Mouse (Mus musculus): ENCODE data around the gene Gm45213. TPM values are rescaled to one million over a fixed set of nuclear protein-coding genes. Genes with fewer than 3 reads are reported as not detected.

The Gm45213 gene
- not detected for total RNA-seq (2021)

- DNase-seq (ENCODE audit: extremely low spot score in 1 of 2, low spot score in 2 of 2) = no peak
Observed at GRCm38 (mm10) chr7:66043552-66044459, at the start of gene Gm45213. Gene Gm45213 (plus strand): TSS chr7:66043602.

DNA sequence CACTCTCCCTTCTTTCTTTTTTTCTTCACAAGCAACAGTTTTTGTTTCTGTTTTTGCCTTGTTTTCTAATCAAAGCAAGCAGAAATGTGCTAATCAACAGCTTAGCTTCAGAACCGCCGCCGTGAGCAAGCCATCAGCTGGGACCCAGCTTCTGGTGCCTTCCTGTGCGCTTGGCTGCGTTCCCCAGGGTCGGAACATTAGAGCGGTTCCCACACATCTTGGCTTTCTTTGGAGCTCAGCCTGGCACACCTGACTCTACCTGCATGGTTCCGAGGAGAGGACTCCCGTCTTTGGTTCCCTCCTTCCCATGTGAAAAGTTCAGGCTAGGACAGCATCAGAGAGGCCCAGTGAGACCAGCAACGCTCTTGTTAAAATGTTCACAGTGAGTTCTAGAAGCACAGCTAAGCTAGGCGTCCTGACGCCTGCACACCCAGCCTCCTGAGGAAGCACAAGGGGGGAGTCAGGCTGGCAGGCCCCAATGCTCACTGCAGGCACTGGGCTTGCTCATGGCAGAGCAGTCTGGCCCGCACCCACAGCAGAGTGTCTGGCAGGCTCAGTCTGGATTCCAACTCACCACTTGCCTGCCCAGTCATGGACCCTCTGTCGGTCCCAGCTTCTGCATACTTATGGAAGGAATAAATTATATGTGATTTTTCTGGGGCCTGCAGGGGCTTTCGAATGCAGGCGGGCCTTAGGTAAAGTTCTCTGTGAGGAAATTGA lies 42.2 kb upstream of the Gm45213 start:
- intact Hi-C loops (cut with DNase I) = no loop called here
- DNase-seq (ENCODE audit: extremely low spot score in 1 of 2, low spot score in 2 of 2) = no peak

More at GRCm38 (mm10) chr7:66043552-66044459, at the start of gene Gm45213:
- intact Hi-C loops (cut with DNase I) = no loop called here

DNA sequence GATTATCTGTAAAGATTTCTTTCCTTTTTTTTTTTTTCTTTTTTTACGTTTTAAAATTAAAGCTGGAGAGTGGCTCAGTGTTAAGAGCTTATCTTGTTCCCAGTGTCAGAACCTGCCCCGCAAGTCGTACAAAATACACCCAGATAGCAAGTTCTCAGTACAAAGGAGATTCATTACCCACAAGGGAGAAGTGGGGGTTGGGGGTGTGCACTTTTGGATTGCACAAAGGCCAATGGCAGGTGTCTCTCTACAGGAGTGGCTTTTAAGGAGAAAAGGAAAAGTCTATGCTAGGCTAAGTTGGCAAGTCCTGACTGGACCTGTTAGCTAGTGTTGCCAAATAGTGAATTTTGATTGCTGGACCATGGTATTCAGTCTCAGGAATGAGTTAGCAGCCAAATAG lies 41.6 kb upstream of the Gm45213 start:
- intact Hi-C loops (cut with DNase I) = no loop called here

DNA sequence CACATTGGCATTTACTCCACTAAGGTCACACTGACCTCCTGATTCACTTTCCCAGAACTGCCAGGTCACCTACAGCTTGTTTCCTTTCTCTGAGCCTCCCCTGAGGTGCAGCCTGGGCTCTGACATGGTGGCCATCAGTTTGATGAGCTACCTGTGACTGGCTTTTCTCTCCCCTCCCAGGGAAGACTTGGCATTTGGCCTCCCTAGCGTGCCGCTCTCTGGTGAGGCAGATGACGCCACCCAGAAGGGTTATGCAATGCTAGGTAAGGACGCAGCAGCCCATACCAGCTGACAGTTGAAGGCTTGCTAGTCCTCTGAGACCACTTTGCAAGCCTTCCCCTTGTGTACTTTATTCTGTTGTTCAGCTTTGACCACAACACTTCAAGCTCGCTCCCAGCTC lies 40.0 kb upstream of the Gm45213 start:
- intact Hi-C loops (cut with DNase I) = no loop called here
- no peak for DNase-seq (ENCODE audit: extremely low spot score in 1 of 2, low spot score in 2 of 2)

More for the DNA sequence above, 41.6 kb upstream of the Gm45213 start:
- DNase-seq (ENCODE audit: extremely low spot score in 1 of 2, low spot score in 2 of 2) = no peak

- no peak for DNase-seq (ENCODE audit: extremely low spot score in 1 of 2, low spot score in 2 of 2)
- intact Hi-C loops (cut with DNase I) = no loop called here
Observed at GRCm38 (mm10) chr7:66003865-66004638, 39.4 kb upstream of the Gm45213 start.

GRCm38 (mm10) chr7:66005066-66005465 lies 38.3 kb upstream of the Gm45213 start:
- intact Hi-C loops (cut with DNase I) = no loop called here

GRCm38 (mm10) chr7:66008161-66008891 lies 35.1 kb upstream of the Gm45213 start:
- intact Hi-C loops (cut with DNase I) = no loop called here
- DNase-seq (ENCODE audit: extremely low spot score in 1 of 2, low spot score in 2 of 2) = no peak

More at GRCm38 (mm10) chr7:66005066-66005465, 38.3 kb upstream of the Gm45213 start:
- no peak for DNase-seq (ENCODE audit: extremely low spot score in 1 of 2, low spot score in 2 of 2)

- intact Hi-C loops (cut with DNase I) = no loop called here
- no peak for DNase-seq (ENCODE audit: extremely low spot score in 1 of 2, low spot score in 2 of 2)
Observed at GRCm38 (mm10) chr7:66008892-66009273, 34.5 kb upstream of the Gm45213 start.

DNA sequence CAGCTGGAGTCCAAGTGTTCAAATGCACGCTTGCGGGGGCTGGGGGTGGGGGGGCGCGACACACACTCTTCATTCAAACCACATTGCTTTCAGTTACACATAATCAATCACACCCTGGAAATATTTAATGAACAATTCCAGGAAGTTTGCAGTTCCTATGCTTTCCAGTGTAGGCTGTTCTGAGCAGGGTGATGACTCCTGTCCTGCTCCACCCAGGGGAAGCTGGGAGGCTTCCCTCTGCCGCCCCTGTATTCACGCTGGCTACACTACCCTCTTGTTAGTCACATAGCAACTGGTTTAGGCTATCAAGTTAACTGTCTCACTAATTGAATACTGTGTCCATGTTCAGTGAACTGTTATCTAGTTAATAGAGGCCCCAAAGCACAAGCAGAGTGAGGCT lies 32.9 kb upstream of the Gm45213 start:
- intact Hi-C loops (cut with DNase I) = no loop called here
- DNase-seq (ENCODE audit: extremely low spot score in 1 of 2, low spot score in 2 of 2) = no peak

GRCm38 (mm10) chr7:66027747-66028146 lies 15.7 kb upstream of the Gm45213 start:
- intact Hi-C loops (cut with DNase I) = no loop called here

DNA sequence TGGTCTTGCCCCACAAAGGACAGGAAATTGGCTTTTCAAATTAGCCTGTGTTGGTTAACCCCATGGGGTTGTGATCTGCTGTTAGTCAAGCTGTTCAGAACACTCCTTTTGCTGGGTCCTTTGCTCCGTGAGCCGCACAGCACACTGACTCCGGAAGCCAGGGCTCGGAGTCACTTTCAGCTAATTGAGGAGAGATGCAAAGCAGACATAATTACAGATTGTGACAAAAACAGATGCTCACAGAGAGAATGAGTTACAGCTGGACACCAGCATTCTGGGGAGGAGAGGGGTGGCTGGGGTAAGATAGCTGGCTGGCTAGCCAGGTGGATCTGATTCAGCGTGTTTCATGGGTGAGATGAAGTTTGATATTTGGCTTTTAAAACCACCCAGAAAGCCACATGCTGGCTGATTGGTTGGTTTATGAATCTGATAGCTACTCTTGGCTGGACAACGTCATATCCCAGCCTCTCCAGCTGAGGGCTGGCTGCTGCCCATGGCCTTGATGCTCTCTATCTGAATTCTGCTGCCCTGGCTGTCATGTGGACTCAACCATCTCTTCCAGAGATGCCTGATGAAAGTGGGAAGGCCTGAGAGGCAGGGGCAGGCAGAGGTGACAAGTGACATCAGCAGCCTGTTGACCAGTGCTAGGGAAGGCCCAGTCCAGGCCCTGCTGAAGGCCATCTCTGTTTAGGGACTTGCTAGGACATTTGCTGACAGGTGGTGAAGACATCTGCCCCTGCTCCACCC lies 14.5 kb upstream of the Gm45213 start:
- DNase-seq (ENCODE audit: extremely low spot score in 1 of 2, low spot score in 2 of 2) = no peak

More at GRCm38 (mm10) chr7:66027747-66028146, 15.7 kb upstream of the Gm45213 start:
- DNase-seq (ENCODE audit: extremely low spot score in 1 of 2, low spot score in 2 of 2) = no peak

GRCm38 (mm10) chr7:66036809-66037208 lies 6.6 kb upstream of the Gm45213 start:
- intact Hi-C loops (cut with DNase I) = no loop called here
- no peak for DNase-seq (ENCODE audit: extremely low spot score in 1 of 2, low spot score in 2 of 2)

More for the DNA sequence above, 14.5 kb upstream of the Gm45213 start:
- intact Hi-C loops (cut with DNase I) = no loop called here

- no peak for DNase-seq (ENCODE audit: extremely low spot score in 1 of 2, low spot score in 2 of 2)
- intact Hi-C loops (cut with DNase I) = no loop called here
Observed at GRCm38 (mm10) chr7:66038261-66038660, 5.1 kb upstream of the Gm45213 start.

- intact Hi-C loops (cut with DNase I) = no loop called here
- DNase-seq (ENCODE audit: extremely low spot score in 1 of 2, low spot score in 2 of 2) = no peak
Observed at GRCm38 (mm10) chr7:66038730-66039129, 4.7 kb upstream of the Gm45213 start.

DNA sequence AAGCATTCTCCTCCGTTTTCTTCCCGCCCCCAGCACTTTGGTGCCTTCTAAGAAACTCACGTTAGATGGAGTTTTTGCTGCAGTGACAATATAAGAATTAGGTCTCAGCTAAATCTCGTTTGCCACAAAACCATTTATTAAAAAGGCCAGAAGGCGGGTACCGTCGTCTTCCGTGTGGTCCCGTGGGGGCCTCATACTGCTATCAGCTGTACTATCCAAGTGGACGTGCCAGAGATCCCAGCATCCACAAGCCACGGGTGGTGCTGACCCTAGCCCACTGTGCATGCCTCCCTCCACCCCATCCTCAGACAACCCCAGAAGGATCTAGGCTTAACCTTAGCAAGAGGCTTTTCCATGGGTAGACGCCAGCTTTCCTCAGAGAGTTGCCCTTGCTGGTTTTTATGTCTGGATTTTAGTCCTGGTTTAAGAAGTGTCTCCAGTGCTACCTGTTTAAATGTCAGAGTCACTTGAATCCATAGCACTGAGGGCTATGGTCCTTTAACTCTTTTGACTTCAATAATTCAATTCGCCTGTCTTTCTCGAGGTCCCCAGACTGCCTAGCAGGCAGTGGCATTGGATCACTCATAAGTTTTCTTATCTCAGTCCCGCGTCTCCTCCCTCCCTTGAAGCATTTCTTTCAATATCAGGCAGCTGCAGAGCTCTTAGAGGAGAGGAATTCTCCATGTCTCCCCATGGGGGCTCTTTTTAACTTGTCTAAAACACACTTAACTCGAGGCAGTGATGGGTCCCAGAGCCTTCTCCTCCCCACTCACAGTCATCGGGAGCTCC lies 3.2 kb upstream of the Gm45213 start:
- intact Hi-C loops (cut with DNase I) = no loop called here
- no peak for DNase-seq (ENCODE audit: extremely low spot score in 1 of 2, low spot score in 2 of 2)

GRCm38 (mm10) chr7:66044617-66045016 lies 1.2 kb downstream of the Gm45213 start:
- DNase-seq (ENCODE audit: extremely low spot score in 1 of 2, low spot score in 2 of 2) = no peak
- intact Hi-C loops (cut with DNase I) = no loop called here
